Mouse (Mus musculus) layer of hippocampus, postnatal 25 days (tissue): ENCODE results near the gene Fbxo47. TPM values are rescaled to one million over a fixed set of nuclear protein-coding genes. Genes with fewer than 3 reads are reported as not detected.

ENCODE experiments used
- DNase-seq, 2 experiments: peaks; one replicate each; pipeline ENCODE4 v3.0.0; 2022; ENCODE audit warnings: mixed read lengths in 2 of 2, low spot score in 1 of 2; ENCODE audit errors: extremely low spot score in 1 of 2
- total RNA-seq, 2 experiments: library from RNA; stranded (reverse); gene quantifications; 2 replicates each; pipeline ENCODE4 v1.2.3; 2021

The Fbxo47 gene
- total RNA-seq, 2 experiments from 2014 or later: 1.2 to 1.9 TPM

- DNase-seq: no peak
Observed at GRCm38 (mm10) chr11:97833352-97833751, 50.6 kb downstream of the Fbxo47 start.

- DNase-seq: no peak
Observed at GRCm38 (mm10) chr11:97832001-97832400, 52.0 kb downstream of the Fbxo47 start.

- no peak for DNase-seq
Observed at GRCm38 (mm10) chr11:97830501-97830900, 53.5 kb downstream of the Fbxo47 start.

GRCm38 (mm10) chr11:97829913-97830476 lies 54.0 kb downstream of the Fbxo47 start:
- no peak for DNase-seq

- DNase-seq: no peak
Observed at GRCm38 (mm10) chr11:97829365-97829764, 54.6 kb downstream of the Fbxo47 start.

- no peak for DNase-seq
Observed at GRCm38 (mm10) chr11:97827654-97828053, 56.3 kb downstream of the Fbxo47 start.

- no peak for DNase-seq
Observed at GRCm38 (mm10) chr11:97826414-97826813, 57.5 kb downstream of the Fbxo47 start.

- no peak for DNase-seq
Observed at GRCm38 (mm10) chr11:97825971-97826370, 58.0 kb downstream of the Fbxo47 start.

GRCm38 (mm10) chr11:97825295-97825694 lies 58.7 kb downstream of the Fbxo47 start:
- DNase-seq: no peak

- no peak for DNase-seq
Observed at GRCm38 (mm10) chr11:97824895-97825294, 59.1 kb downstream of the Fbxo47 start.

GRCm38 (mm10) chr11:97824168-97824567 lies 59.8 kb downstream of the Fbxo47 start:
- no peak for DNase-seq

GRCm38 (mm10) chr11:97822840-97823603 lies 60.9 kb downstream of the Fbxo47 start:
- no peak for DNase-seq

- no peak for DNase-seq
Observed at GRCm38 (mm10) chr11:97821401-97822064, 62.4 kb downstream of the Fbxo47 start.

- no peak for DNase-seq
Observed at GRCm38 (mm10) chr11:97820840-97821239, 63.1 kb downstream of the Fbxo47 start.

- DNase-seq: no peak
Observed at GRCm38 (mm10) chr11:97819923-97820322, 64.0 kb downstream of the Fbxo47 start.

- DNase-seq: no peak
Observed at GRCm38 (mm10) chr11:97819102-97819501, 64.9 kb downstream of the Fbxo47 start.

GRCm38 (mm10) chr11:97818571-97818970 lies 65.4 kb downstream of the Fbxo47 start:
- peak in 1 of 2 experiments; percentile 38 for DNase-seq

GRCm38 (mm10) chr11:97818003-97818402 lies 66.0 kb downstream of the Fbxo47 start:
- no peak for DNase-seq

- no peak for DNase-seq
Observed at GRCm38 (mm10) chr11:97817379-97817778, 66.6 kb downstream of the Fbxo47 start.

GRCm38 (mm10) chr11:97816916-97817315 lies 67.0 kb downstream of the Fbxo47 start:
- no peak for DNase-seq

GRCm38 (mm10) chr11:97816176-97816575 lies 67.8 kb downstream of the Fbxo47 start:
- DNase-seq: no peak

- no peak for DNase-seq
Observed at GRCm38 (mm10) chr11:97815736-97816135, 68.2 kb downstream of the Fbxo47 start.
